Mouse (Mus musculus): Measurements from ENCODE around the gene Rgs14.

DNA sequence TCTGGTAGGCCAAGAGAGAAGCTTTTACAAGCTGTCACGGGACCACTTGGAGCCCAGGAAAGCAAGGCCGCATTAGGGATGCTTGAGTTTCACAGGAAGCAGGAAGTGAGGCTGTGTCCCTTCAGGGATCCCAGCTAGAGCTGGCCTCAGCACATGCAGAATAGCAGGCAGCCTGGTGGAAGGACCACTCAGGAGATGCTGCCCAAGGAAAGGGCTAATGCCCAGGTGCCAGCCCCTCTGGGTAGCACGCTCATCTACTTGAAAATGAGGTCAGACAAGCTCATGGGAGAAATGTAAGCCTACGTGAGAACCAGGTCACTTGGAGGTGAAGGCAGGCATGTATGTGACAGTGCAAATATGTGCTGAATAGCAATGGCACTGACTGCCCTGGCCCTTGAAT, 42.4 kb upstream of the Rgs14 start:
- TF ChIP-seq CTCF (IDR thresholded peaks at IDR 0.05) (no peak), EP300 (IDR thresholded peaks at IDR 0.05; ENCODE audit: insufficient read depth, low read depth, low read length) (no peak), POLR2A (IDR thresholded peaks at IDR 0.05; ENCODE audit: insufficient read depth, low read depth, low read length) (no peak)

All from heart, adult 2 months (tissue).